Mouse (Mus musculus): ENCODE data around the gene Man1c1. TPM values are rescaled to one million over a fixed set of nuclear protein-coding genes. Genes with fewer than 3 reads are reported as not detected.
A peak's percentile ranks its signal among the peaks of the same experiment; 100 is the strongest.

Man1c1 gene
- polyA plus RNA-seq, 1 experiment from 2014 or later, result 2.3 TPM

- Histone ChIP-seq H3K4me1 (peaks cover 25% of the 10 kb centered on the region), H3K9me3 (no peaks in the 10 kb centered on the region), H3K27ac (no peak overlapping the region), H3K4me3 (no peak overlapping the region), H3K36me3 (replicated peaks) (peaks cover 41% of the 10 kb centered on the region), H3K27me3 (ENCODE audit: poor library complexity, severe bottlenecking) (no peaks in the 10 kb centered on the region)
- WGBS, result 90% methylated on average over 4 of the region's 4 CpGs
- DNase-seq (ENCODE audit: extremely low spot score, low spot score), result no peak
Observed at GRCm38 (mm10) chr4:134532928-134533327, 171.2 kb downstream of the Man1c1 start.

- WGBS, result 89% methylated on average over 5 of the region's 5 CpGs
- peaks cover 100% of the 10 kb centered on the region for H3K36me3 ChIP-seq (replicated peaks)
Observed at GRCm38 (mm10) chr4:134526220-134526619, 177.9 kb downstream of the Man1c1 start.

GRCm38 (mm10) chr4:134525806-134526205 is 178.3 kb downstream of the Man1c1 start:
- no peak for DNase-seq (ENCODE audit: extremely low spot score, low spot score)
- H3K27me3 ChIP-seq (ENCODE audit: poor library complexity, severe bottlenecking), result no peaks in the 10 kb centered on the region
- H3K9me3 ChIP-seq, result no peaks in the 10 kb centered on the region
- H3K4me1 ChIP-seq, result peaks cover 7% of the 10 kb centered on the region; the same call in 1 of the 2 replicates
- peaks cover 100% of the 10 kb centered on the region for H3K36me3 ChIP-seq (replicated peaks)
- no peak overlapping the region for H3K4me3 ChIP-seq
- H3K27ac ChIP-seq, result no peak overlapping the region
- 85% methylated on average over 5 of the region's 5 CpGs for WGBS

More at GRCm38 (mm10) chr4:134526220-134526619, 177.9 kb downstream of the Man1c1 start:
- no peak overlapping the region for H3K27ac ChIP-seq
- no peaks in the 10 kb centered on the region for H3K9me3 ChIP-seq
- H3K4me3 ChIP-seq, result no peak overlapping the region
- no peaks in the 10 kb centered on the region for H3K27me3 ChIP-seq (ENCODE audit: poor library complexity, severe bottlenecking)
- no peak for DNase-seq (ENCODE audit: extremely low spot score, low spot score)
- peaks cover 7% of the 10 kb centered on the region; the same call in 1 of the 2 replicates for H3K4me1 ChIP-seq

DNA sequence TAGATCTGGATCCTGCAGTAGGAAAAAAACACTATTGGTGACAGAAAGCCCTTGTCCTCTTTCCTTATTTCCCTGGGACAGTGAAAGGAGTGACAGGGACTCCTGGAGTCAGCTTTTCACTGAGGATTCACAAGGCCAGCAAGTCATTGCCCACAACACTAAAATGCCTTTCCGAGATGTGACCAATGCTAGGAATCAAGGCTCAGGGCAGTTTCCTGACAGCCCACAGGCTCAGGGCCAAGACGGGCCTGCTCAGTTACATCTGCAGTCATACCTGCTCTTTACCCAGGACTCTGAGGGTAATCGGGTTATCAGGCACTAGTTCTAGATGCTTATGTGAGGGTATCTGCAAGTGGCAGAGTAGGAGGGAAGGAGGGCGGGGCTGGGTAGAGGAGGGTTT is 180.6 kb downstream of the Man1c1 start:
- Histone ChIP-seq H3K9me3 (no peaks in the 10 kb centered on the region), H3K4me1 (peaks cover 7% of the 10 kb centered on the region; the same call in 1 of the 2 replicates), H3K36me3 (replicated peaks) (peaks cover 97% of the 10 kb centered on the region), H3K27ac (no peak overlapping the region), H3K27me3 (ENCODE audit: poor library complexity, severe bottlenecking) (no peaks in the 10 kb centered on the region), H3K4me3 (no peak overlapping the region)
- WGBS, result 91% methylated on average over 4 of the region's 4 CpGs
- DNase-seq (ENCODE audit: extremely low spot score, low spot score), result no peak

- Histone ChIP-seq H3K36me3 (replicated peaks) (peaks cover 80% of the 10 kb centered on the region), H3K4me3 (no peak overlapping the region), H3K4me1 (peaks cover 13% of the 10 kb centered on the region; the same call in 1 of the 2 replicates), H3K27ac (no peak overlapping the region), H3K27me3 (ENCODE audit: poor library complexity, severe bottlenecking) (no peaks in the 10 kb centered on the region), H3K9me3 (no peaks in the 10 kb centered on the region)
- DNase-seq (ENCODE audit: extremely low spot score, low spot score), result no peak
Observed at GRCm38 (mm10) chr4:134519281-134519680, 184.8 kb downstream of the Man1c1 start.

GRCm38 (mm10) chr4:134518541-134518940 is 185.5 kb downstream of the Man1c1 start:
- Histone ChIP-seq H3K9me3 (no peaks in the 10 kb centered on the region), H3K4me1 (peaks cover 21% of the 10 kb centered on the region), H3K27ac (no peak overlapping the region), H3K4me3 (no peak overlapping the region), H3K36me3 (replicated peaks) (peaks cover 79% of the 10 kb centered on the region), H3K27me3 (ENCODE audit: poor library complexity, severe bottlenecking) (no peaks in the 10 kb centered on the region)
- DNase-seq (ENCODE audit: extremely low spot score, low spot score), result no peak
- WGBS, result 90% methylated on average over 4 of the region's 4 CpGs

- Histone ChIP-seq H3K4me3 (no peak overlapping the region), H3K4me1 (peaks cover 29% of the 10 kb centered on the region), H3K36me3 (replicated peaks) (peaks cover 76% of the 10 kb centered on the region), H3K9me3 (no peaks in the 10 kb centered on the region), H3K27me3 (ENCODE audit: poor library complexity, severe bottlenecking) (no peaks in the 10 kb centered on the region), H3K27ac (no peak overlapping the region)
- no peak for DNase-seq (ENCODE audit: extremely low spot score, low spot score)
- WGBS, result 91% methylated on average over 10 of the region's 10 CpGs
Observed at GRCm38 (mm10) chr4:134517719-134518118, 186.4 kb downstream of the Man1c1 start.

DNA sequence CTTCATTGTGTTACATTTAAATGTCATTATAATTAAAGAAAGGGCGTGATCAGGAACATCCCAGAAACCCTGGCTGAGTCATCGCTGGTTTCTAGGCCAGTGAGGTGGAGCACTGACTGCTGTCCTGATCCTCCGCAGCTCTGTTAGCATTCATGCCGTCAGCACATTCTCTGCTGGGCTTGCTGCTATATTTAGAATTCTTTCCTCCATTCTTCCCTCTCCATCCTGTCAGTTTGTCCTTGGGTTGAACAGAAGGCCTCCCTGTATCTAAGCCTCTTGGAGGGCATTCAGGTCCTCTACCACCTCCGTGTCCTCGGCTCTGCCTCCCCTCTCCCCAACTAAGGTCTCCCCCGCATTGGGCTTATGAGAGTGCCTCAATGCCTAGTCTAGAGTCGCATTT is 187.1 kb downstream of the Man1c1 start:
- 85% methylated on average over 8 of the region's 8 CpGs for WGBS
- H3K4me1 ChIP-seq, result peaks cover 36% of the 10 kb centered on the region
- H3K36me3 ChIP-seq (replicated peaks), result peaks cover 72% of the 10 kb centered on the region

GRCm38 (mm10) chr4:134515614-134516013 is 188.5 kb downstream of the Man1c1 start:
- 80% methylated on average over 7 of the region's 7 CpGs for WGBS

More for the DNA sequence above, 187.1 kb downstream of the Man1c1 start:
- DNase-seq (ENCODE audit: extremely low spot score, low spot score), result no peak
- Histone ChIP-seq H3K27me3 (ENCODE audit: poor library complexity, severe bottlenecking) (no peaks in the 10 kb centered on the region), H3K4me3 (no peak overlapping the region), H3K9me3 (no peaks in the 10 kb centered on the region), H3K27ac (no peak overlapping the region)

GRCm38 (mm10) chr4:134514309-134514930 is 189.7 kb downstream of the Man1c1 start:
- Histone ChIP-seq H3K36me3 (replicated peaks) (peaks cover 47% of the 10 kb centered on the region), H3K27me3 (ENCODE audit: poor library complexity, severe bottlenecking) (no peaks in the 10 kb centered on the region), H3K9me3 (no peaks in the 10 kb centered on the region), H3K27ac (no peak overlapping the region), H3K4me3 (no peak overlapping the region), H3K4me1 (peaks cover 47% of the 10 kb centered on the region)
- 90% methylated on average over 11 of the region's 11 CpGs for WGBS
- no peak for DNase-seq (ENCODE audit: extremely low spot score, low spot score)

More at GRCm38 (mm10) chr4:134515614-134516013, 188.5 kb downstream of the Man1c1 start:
- Histone ChIP-seq H3K27me3 (ENCODE audit: poor library complexity, severe bottlenecking) (no peaks in the 10 kb centered on the region), H3K4me1 (peaks cover 47% of the 10 kb centered on the region), H3K36me3 (replicated peaks) (peaks cover 58% of the 10 kb centered on the region), H3K9me3 (no peaks in the 10 kb centered on the region), H3K27ac (no peak overlapping the region), H3K4me3 (no peak overlapping the region)
- no peak for DNase-seq (ENCODE audit: extremely low spot score, low spot score)

- Histone ChIP-seq H3K4me3 (peak overlapping the region; percentile 81), H3K4me1 (peaks cover 46% of the 10 kb centered on the region), H3K9me3 (no peaks in the 10 kb centered on the region), H3K36me3 (replicated peaks) (peaks cover 33% of the 10 kb centered on the region), H3K27me3 (ENCODE audit: poor library complexity, severe bottlenecking) (no peaks in the 10 kb centered on the region), H3K27ac (peak overlapping the region; percentile 60; the same call in 1 of the 2 replicates)
- peak; percentile 50 for DNase-seq (ENCODE audit: extremely low spot score, low spot score)
- WGBS, result 41% methylated on average over 15 of the region's 15 CpGs
Observed at GRCm38 (mm10) chr4:134512798-134513197, 191.3 kb downstream of the Man1c1 start.

- WGBS, result 85% methylated on average over 6 of the region's 6 CpGs
Observed at GRCm38 (mm10) chr4:134511730-134512129, 192.4 kb downstream of the Man1c1 start.

More at GRCm38 (mm10) chr4:134511730-134512129, 192.4 kb downstream of the Man1c1 start:
- Histone ChIP-seq H3K4me1 (peaks cover 39% of the 10 kb centered on the region), H3K27me3 (ENCODE audit: poor library complexity, severe bottlenecking) (no peaks in the 10 kb centered on the region), H3K27ac (peak overlapping the region; percentile 97), H3K9me3 (no peaks in the 10 kb centered on the region), H3K36me3 (replicated peaks) (peaks cover 22% of the 10 kb centered on the region), H3K4me3 (peak overlapping the region; percentile 81)
- no peak for DNase-seq (ENCODE audit: extremely low spot score, low spot score)

Data from forebrain, embryonic 10.5 days (tissue).